Mouse (Mus musculus) left cerebral cortex, adult 2 months (tissue): Measurements from ENCODE around the gene Rab5c. TPM values are rescaled to one million over a fixed set of nuclear protein-coding genes. Genes with fewer than 3 reads are reported as not detected.

Experiments used
- DNase-seq, 2 experiments: peaks; one replicate each; pipeline ENCODE4 v3.0.0; 2021 to 2022; ENCODE audit warnings: low spot score in 2 of 2, mixed read lengths in 1 of 2; ENCODE audit errors: extremely low spot score in 1 of 2
- H3K27ac ChIP-seq: fragments of 200-600 bp; 2 replicates; pipeline ENCODE4 v1.8.1; 2022
- H3K4me3 ChIP-seq: fragments of 200-600 bp; 2 replicates; pipeline ENCODE4 v1.8.1; 2022
- CTCF ChIP-seq: fragments of 200-600 bp; IDR thresholded peaks from 2 replicates; pipeline ENCODE4 v1.8.1; 2022; ENCODE audit warnings: antibody characterized with exemption, mild to moderate bottlenecking, moderate library complexity
- intact Hi-C: fragments of 180-260 bp; cut with DNase I; formaldehyde crosslinking; loops from one replicate; pipeline ENCODE4 v1.15.1; 2025
- total RNA-seq, 2 experiments: library from RNA; stranded (reverse); gene quantifications; 2 replicates each; pipeline ENCODE4 v1.2.3; 2021

The Rab5c gene
- total RNA-seq, 2 experiments from 2014 or later: 139 to 142 TPM

DNA sequence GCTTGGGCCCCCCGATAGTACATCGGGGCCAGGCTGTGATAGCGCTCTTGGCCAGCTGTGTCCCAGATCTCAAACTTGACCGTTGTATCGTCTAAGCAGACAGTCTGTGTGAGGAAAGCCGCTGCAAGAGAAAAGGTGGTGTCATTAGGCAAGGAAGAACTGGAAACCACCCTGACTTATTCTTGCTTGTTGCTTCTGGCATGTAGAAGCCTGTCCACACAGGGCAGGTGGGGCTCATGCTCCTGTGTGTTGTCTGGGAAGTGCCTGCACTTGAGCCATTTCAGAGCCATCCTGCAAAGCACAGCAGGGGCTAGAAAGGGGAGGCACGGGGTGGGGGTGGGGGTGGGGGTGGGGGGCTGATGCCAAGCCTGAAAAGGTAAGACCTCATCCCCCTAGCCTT is 19.6 kb downstream of the Rab5c start:
- Histone ChIP-seq H3K4me3 (no peak overlapping the region), H3K27ac (peak overlapping the region; percentile 88)
- DNase-seq: no peak
- no peak for TF ChIP-seq CTCF
- intact Hi-C loops: no loop called here

DNA sequence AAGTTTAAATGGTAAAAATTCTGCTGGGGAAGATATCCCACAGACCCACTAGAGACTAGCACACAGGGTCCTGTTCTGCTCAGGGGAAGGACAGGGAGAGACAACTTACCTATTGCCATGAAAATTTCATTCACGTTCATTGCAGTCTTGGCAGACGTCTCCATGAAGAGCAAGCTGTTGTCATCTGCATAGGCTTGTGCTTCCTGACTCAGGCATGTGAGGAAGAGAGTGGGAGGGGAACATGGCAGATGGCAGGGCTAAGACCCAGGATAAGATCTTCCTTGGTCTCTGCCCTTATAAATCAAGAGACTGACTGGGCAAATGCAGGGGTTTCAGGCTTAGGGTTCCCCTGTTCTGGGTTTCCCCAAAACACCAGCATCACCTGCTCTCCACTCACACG is 21.4 kb downstream of the Rab5c start:
- intact Hi-C loops: no loop called here
- no peak for DNase-seq
- Histone ChIP-seq H3K27ac (peak overlapping the region; percentile 40), H3K4me3 (no peak overlapping the region)
- TF ChIP-seq CTCF: no peak

DNA sequence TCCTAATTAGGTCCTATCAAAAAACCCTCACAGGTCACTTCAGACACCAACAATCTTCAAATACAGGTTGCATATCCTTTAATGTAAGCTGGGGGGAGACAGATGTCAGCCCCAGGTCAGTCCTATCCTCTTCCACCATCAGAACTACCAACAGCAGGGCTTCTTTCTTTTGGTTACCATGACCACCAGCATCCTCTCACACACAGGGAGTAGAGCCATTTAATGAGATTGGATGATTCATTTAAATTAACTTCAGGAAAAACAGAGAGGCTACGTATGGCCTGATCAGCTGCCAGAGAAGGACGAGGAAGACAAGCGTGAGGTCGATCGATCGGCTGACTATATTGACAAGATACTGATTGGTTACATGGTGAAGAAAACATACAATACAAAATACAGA is 23.1 kb downstream of the Rab5c start:
- Histone ChIP-seq H3K4me3 (no peak overlapping the region), H3K27ac (peak overlapping the region; percentile 45)
- TF ChIP-seq CTCF: no peak
- intact Hi-C loops: loop anchor here (1.0 kb wide), 2 partner anchors 46 to 244 kb away; no protein-coding TSS in a partner anchor
- DNase-seq: no peak

DNA sequence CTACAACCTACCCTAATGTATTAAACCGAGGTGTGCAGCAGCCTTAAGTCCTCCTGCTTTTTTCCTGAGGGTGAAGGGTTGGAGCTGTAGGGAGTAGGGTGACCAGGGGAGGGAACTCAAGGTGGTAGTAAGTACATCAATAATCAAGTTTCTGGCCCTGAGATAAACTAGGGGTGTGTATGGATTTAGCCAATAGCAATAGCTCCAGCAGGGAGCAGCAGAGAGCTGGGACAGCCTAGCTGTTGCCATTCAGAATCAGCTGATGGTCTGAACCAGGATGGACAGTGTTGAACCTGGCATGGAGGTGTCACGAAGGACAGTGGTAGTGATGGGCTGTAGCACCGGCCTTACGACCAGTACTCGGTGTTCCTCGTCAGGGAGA is 23.5 kb downstream of the Rab5c start:
- peak; percentile 72 to 80 for DNase-seq
- Histone ChIP-seq H3K27ac (peak overlapping the region; percentile 45), H3K4me3 (no peak overlapping the region)
- intact Hi-C loops: loop anchor here (1.0 kb wide), 2 partner anchors 47 to 245 kb away; no protein-coding TSS in a partner anchor
- TF ChIP-seq CTCF: peak; percentile 87

DNA sequence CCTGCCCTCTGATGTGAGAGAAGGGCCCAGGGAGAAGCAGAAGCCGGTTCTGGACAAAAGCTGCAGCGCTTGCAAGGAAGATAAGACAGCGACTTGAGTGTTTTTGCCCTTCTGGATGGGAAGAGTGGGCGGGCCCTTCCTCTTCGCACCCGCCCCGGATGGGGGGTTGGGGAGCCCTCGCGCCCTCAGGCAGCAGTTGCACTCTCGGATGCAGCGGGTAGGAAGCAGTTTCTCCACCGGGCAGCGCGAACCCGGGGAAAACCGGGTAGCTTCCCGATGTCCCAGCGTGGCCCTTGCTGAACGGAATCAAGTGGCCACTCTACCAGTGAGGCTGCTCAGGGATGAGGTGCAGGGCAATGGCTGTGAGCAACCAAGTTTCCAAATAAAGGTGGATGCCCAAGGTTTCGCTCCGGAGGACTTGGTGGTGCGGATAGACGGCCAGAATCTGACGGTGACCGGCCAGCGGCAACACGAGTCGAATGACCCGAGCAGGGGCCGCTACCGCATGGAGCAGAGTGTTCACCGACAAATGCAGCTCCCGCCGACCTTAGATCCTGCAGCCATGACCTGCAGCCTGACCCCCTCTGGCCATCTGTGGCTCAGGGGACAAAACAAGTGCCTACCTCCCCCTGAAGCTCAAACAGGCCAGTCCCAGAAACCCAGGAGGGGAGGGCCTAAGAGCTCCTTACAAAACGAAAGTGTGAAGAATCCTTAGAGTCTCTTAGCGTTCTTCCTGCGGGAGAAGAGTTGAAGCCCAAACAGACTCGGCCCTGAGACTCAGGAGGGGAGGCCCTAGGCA is 24.1 kb downstream of the Rab5c start, which contains the start of gene Hspb9:
Hspb9 (plus strand) TSS at position 116 of the 799 bp plus-strand sequence.
- Histone ChIP-seq H3K4me3 (0 out of 2 replicates have a peak within 1 kb of the TSS, but pooled peaks have one; percentile 28), H3K27ac (peak within 1 kb of the TSS; percentile 90)
- no peak for TF ChIP-seq CTCF
- intact Hi-C loops: loop anchor here (1.0 kb wide), 2 partner anchors 47 to 245 kb away; no protein-coding TSS in a partner anchor
- DNase-seq: peak; percentile 51 to 68

DNA sequence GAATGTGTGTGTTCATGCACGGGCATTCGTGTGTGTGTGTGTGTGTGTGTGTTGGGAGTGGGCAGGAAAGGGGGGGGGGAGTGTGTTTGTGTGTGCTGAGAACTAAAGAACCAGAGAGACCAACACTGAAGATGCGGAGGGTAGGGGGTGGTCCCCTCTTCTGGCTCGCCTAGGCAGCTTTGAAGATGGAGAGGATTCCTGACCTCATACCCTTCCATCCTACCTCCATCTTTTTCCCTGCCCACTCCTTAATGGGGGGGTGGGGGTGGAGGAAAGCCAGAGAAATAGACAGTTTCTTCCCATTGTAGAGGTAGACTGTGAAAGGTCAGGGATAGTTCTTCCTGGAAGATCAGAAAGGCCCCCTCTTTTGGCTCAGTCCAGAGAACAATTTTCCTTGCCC is 24.8 kb downstream of the Rab5c start:
- intact Hi-C loops: no loop called here
- Histone ChIP-seq H3K27ac (peak overlapping the region; percentile 45), H3K4me3 (no peak overlapping the region)
- DNase-seq: no peak
- TF ChIP-seq CTCF: no peak

DNA sequence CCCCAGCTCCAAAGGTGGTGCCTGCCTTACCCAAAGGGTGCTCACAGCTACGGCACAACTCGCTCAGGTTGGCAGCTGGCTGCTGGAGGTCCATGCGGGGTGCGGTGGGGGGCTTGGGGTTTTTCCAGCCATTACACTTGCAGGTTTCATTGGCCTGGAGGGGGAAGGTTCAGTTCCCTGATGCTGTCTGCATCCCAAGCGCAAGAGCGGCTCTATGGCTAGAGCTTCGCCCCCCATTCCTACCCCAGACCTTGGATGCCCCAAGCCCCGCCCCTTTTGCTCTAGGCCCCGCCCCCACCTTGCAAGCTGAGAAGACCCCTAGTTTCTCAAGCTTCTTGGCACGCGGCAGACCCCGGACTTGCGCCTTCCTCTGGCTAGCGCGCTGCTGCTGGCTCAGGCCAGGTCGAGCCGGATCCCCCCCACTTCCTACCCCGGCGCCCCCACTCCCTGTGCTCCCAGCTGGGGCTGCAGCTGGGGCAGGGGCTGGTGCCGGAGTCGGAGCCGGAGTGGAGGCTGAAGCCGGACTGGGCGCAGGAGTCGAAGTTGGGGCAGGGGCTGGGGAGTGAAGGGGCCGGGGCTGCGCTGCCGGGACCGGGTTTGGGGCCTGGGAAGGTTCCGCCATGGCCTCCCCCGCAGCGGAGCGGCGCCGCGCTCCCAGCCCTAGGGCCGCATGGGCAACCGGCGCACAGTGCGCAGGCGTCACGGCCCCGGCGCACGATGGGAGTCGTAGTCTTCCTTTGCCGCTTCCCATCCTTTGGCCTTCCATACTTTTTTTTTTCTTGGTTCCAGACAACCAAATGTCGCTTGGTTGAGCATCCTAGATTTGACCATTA is 26.0 kb downstream of the Rab5c start, which contains the start of gene Kat2a:
Kat2a (minus strand) TSS at position 683 of the 833 bp plus-strand sequence.
- intact Hi-C loops: no loop called here
- peak; percentile 86 to 88 for DNase-seq
- H3K4me3 ChIP-seq: peak within 1 kb of the TSS; percentile 92
- H3K27ac ChIP-seq: peak within 1 kb of the TSS; percentile 90
- no peak for TF ChIP-seq CTCF

DNA sequence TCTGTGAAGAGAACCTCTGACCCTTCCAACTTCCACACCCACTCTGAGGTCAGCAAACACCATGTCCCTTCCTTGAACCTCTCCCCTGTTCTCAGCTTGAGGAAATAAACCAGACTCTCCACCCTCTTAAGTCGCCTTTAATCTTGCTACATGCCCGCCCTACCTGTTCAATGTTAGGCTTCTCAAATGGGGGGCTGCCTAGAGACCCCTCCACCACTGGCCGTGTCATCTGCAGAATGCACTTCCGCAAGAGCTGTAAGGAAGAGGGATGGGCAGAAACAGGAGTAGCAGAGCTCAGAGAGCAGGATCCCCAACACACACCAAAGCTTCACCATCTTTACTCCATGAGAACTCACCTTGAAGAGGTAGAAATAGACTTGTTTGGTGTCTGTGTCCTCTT is 27.0 kb downstream of the Rab5c start:
- no peak overlapping the region for H3K27ac ChIP-seq
- H3K4me3 ChIP-seq: peak overlapping the region; percentile 92
- TF ChIP-seq CTCF: no peak
- intact Hi-C loops: no loop called here
- DNase-seq: no peak

DNA sequence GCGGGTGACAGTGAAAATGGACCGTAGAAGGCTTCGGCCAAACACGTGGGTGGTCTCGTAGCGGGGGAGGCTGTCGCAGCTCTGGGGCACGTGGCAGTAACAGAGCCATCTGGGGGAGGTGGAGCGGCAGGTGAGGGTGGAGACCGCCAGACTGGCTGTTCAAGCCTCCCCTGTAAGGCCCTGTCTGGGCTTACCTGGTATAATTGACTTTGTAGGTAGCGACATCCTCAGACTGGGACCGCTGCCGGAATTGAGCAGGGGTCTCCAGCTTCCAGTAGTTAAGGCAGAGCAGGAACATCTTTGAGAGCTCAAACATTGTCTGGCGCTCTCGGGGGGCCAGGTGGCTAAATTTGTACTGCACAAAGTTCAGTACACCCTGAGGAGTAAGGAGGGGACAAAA is 27.5 kb downstream of the Rab5c start:
- intact Hi-C loops: no loop called here
- no peak overlapping the region for H3K27ac ChIP-seq
- H3K4me3 ChIP-seq: no peak overlapping the region
- no peak for DNase-seq
- TF ChIP-seq CTCF: no peak

DNA sequence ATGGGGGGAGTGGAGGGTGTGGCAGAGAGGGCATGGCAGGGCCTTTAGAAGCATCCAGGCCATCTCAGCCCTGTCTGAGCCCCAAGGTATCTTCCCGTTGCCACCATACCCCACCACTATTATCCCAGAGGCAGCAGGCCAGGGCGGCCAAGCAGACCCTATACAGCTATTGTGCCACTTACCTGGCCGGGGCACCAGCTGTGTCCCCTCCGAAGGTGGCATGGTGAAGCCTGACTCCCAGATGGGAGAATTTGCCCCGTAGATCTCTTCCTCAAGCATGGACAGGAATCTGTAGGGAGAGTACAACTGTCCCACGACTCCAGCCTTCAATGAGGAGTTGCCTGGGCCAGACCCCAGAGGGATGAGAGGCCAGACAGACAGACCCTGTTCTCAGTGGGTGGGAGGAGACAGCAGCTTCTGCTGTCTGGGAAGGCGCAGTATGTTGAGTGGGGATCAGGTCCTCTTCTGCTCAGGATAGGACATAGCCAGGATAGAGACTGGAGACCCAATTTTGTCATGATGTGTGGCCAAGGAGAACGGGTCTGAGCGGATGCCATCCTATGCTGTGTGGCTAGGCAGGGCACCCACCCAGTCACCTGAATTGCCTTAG is 28.7 kb downstream of the Rab5c start:
- intact Hi-C loops: loop anchor here (10.0 kb wide), 1 partner anchor 345 kb away; no protein-coding TSS in a partner anchor
- Histone ChIP-seq H3K27ac (no peak overlapping the region), H3K4me3 (no peak overlapping the region)
- no peak for TF ChIP-seq CTCF
- no peak for DNase-seq

DNA sequence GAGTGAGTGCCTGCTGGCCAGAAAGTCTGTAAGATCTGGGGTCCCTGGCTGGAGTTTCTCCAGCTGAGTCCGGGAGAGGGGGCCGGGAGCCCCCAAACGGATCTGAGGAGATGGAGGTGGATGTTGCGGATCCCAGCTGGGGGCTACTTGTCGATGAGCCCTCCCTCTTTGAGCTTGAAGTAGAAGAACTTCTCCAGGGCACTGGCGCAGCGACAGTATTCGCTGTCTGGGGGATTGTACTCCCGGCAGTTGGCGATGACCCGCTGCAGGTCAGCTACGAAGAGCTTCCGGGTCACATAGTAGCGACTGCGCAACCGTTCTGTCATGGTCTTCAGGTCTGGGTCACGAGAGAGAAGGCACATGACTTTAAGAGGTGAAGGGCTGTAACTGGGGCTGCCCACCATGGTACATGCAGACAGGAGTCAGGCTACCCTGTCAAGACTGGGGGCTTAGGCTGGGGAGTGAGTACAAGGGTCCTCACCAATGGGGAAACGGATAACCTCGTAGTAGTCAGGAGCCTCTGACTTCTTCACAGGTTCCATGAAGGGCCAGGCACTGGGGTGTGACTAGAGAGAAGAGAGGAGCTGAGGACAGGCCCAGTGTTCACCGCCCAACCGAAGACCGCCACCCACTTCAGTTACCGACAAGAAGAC is 32.8 kb downstream of the Rab5c start:
- Histone ChIP-seq H3K4me3 (no peak overlapping the region), H3K27ac (no peak overlapping the region)
- intact Hi-C loops: loop anchor here (10.0 kb wide), 1 partner anchor 340 kb away; no protein-coding TSS in a partner anchor
- DNase-seq: no peak
- no peak for TF ChIP-seq CTCF
